In genomic region chr9:58035951-58036698, GRCm38 (mm10) we compare ENCODE assay signal across 19 mouse cellular contexts. TPM values are rescaled to one million over a fixed set of nuclear protein-coding genes. Genes with fewer than 3 reads are reported as not detected.
DNase-seq lines count a peak whose midpoint lies in the region.
"Had no signal": no experiment of that assay in that cellular context is flagged by ENCODE, and none has a peak within 500 bp of the region (broad histone marks: within the 10 kb centered on the region; RNA-seq: fewer than 3 reads in every experiment).

No protein-coding gene starts in this region.

- peak; percentile 79 for DNase-seq in adrenal gland, adult 8-10 months
- no peak for DNase-seq in adrenal gland, postnatal 25 days
- DNase-seq in right cerebral cortex, adult 18-20 months = peak; percentile 36
- no peak for DNase-seq in right cerebral cortex, postnatal 25 days
- peak; percentile 76 for DNase-seq in adrenal gland, postnatal 10 days
- no peak for DNase-seq in urinary bladder, adult 2 months (ENCODE audit: low spot score)
- no peak for DNase-seq in spleen, adult 18-20 months
- DNase-seq: B cell, adult 2 months; cerebellum, adult 11-12 months; gastrocnemius, postnatal 14 days; heart, adult 2 months; heart, postnatal 14 days; kidney, postnatal 36 days; liver; thymus, adult 18-20 months had no signal

RNA-seq across cellular contexts. Expression of gene Stra6, which starts 27.5 kb away (rescaled TPM):
- 1 to 10 TPM; 1.0 to 2.6 (median 2.2) TPM for total RNA-seq in adrenal gland, adult 8-10 months (2022)
- total RNA-seq in adrenal gland, postnatal 25 days (2021) = 1.6 and 2.1 TPM in 2 replicates
- total RNA-seq in adrenal gland, postnatal 10 days (2021) = 1 to 10 TPM; 1.1 to 1.3 TPM
- polyA plus RNA-seq in urinary bladder, adult 2 months (2012; rRNA removed) = 0.50 and 0.63 TPM in 2 replicates
- total RNA-seq: MEL had no signal
- polyA plus RNA-seq: macrophage had no signal

RNA-seq across cellular contexts. Expression of gene Cyp11a1, which starts 29.9 kb away (rescaled TPM):
- 1,000 to 10,000 TPM; 7,138 to 8,839 (median 8,155) TPM for total RNA-seq in adrenal gland, adult 8-10 months (2022)
- 6,596 and 7,089 TPM in 2 replicates for total RNA-seq in adrenal gland, postnatal 25 days (2021)
- 1,000 to 10,000 TPM; 1,564 to 1,873 TPM for total RNA-seq in adrenal gland, postnatal 10 days (2021)
- polyA plus RNA-seq in urinary bladder, adult 2 months (2012; rRNA removed) = 0.36 and 0.37 TPM in 2 replicates
- total RNA-seq: MEL had no signal
- polyA plus RNA-seq: embryonic facial prominence, embryonic 10.5 days; hindbrain, embryonic 11.5 days; macrophage had no signal

Comparison
In these comparisons a context has a peak if more than half of its experiments do, and no peak if none do; other contexts are left out.
1. DNase-seq: peak in adrenal gland, adult 8-10 months (single experiment), right cerebral cortex, adult 18-20 months (single experiment) and adrenal gland, postnatal 10 days (single experiment); none in adrenal gland, postnatal 25 days (single experiment), right cerebral cortex, postnatal 25 days (single experiment), urinary bladder, adult 2 months (single experiment) and spleen, adult 18-20 months (0 of 2).